Mouse (Mus musculus) urinary bladder, adult 18-20 months (tissue): Measurements from ENCODE around the gene Grik3.

Experiments used
- DNase-seq, 2 experiments: peaks; one replicate each; pipeline ENCODE4 v3.0.0; 2022; ENCODE audit warnings: low spot score in 2 of 2, mixed read lengths in 2 of 2

Grik3 gene

GRCm38 (mm10) chr4:125490661-125491504 lies at the start of gene Grik3:
TSS of gene Grik3 (plus strand) at chr4:125490700.
- DNase-seq = no peak

GRCm38 (mm10) chr4:125441821-125442220 lies 48.7 kb upstream of the Grik3 start:
- DNase-seq = no peak

GRCm38 (mm10) chr4:125444366-125444765 lies 46.1 kb upstream of the Grik3 start:
- DNase-seq = no peak

GRCm38 (mm10) chr4:125450602-125451321 lies 39.7 kb upstream of the Grik3 start:
- DNase-seq = no peak

GRCm38 (mm10) chr4:125451821-125452220 lies 38.7 kb upstream of the Grik3 start:
- DNase-seq = no peak

- no peak for DNase-seq
These were observed 34.0 kb upstream of the Grik3 start for GRCm38 (mm10) chr4:125456506-125456905.

GRCm38 (mm10) chr4:125457152-125458093 lies 33.1 kb upstream of the Grik3 start:
- no peak for DNase-seq

- DNase-seq = no peak
These were observed 30.7 kb upstream of the Grik3 start for GRCm38 (mm10) chr4:125459791-125460190.

- no peak for DNase-seq
These were observed 20.7 kb upstream of the Grik3 start for GRCm38 (mm10) chr4:125469711-125470372.

GRCm38 (mm10) chr4:125474903-125475302 lies 15.6 kb upstream of the Grik3 start:
- no peak for DNase-seq

- no peak for DNase-seq
These were observed 12.4 kb upstream of the Grik3 start for GRCm38 (mm10) chr4:125478071-125478470.

GRCm38 (mm10) chr4:125481256-125481655 lies 9.2 kb upstream of the Grik3 start:
- no peak for DNase-seq

GRCm38 (mm10) chr4:125484131-125484530 lies 6.4 kb upstream of the Grik3 start:
- DNase-seq = no peak

GRCm38 (mm10) chr4:125485416-125486239 lies 4.9 kb upstream of the Grik3 start:
- DNase-seq = no peak

GRCm38 (mm10) chr4:125486616-125487015 lies 3.9 kb upstream of the Grik3 start:
- DNase-seq = no peak

- DNase-seq = no peak
These were observed 3.5 kb upstream of the Grik3 start for GRCm38 (mm10) chr4:125487031-125487430.

GRCm38 (mm10) chr4:125488796-125489637 lies 1.5 kb upstream of the Grik3 start:
- no peak for DNase-seq

- peak; percentile 28 to 36 for DNase-seq
These were observed 454 bp upstream of the Grik3 start for GRCm38 (mm10) chr4:125489901-125490590.
